Mouse (Mus musculus) forebrain, embryonic 13.5 days (tissue): Measurements from ENCODE around the gene Zswim7. TPM values are rescaled to one million over a fixed set of nuclear protein-coding genes. Genes with fewer than 3 reads are reported as not detected.

Experiments used
- polyA plus RNA-seq: library from polyadenylated mRNA; unstranded; fragments of >200 nt; fragmentation: Nextera tagmentation; extraction: Ambion mirVana; gene quantifications from 2 replicates; pipeline ENCODE4 v1.2.1, GENCODE M21; 2015

Zswim7 gene
- polyA plus RNA-seq, 1 experiment from 2014 or later, result 11.2 TPM

Other genes starting within 250 kb of the Zswim7 start
- 1.6 and 2.8 TPM in 2 replicates for gene Adora2b, start 32.4 kb downstream of the Zswim7 start, polyA plus RNA-seq
- gene Ttc19, start 98 bp upstream of the Zswim7 start, polyA plus RNA-seq, result 22.8 and 23.6 TPM in 2 replicates
- 6.2 and 7.6 TPM in 2 replicates for gene Pigl, start 177.1 kb upstream of the Zswim7 start, polyA plus RNA-seq
- 120 and 170 TPM in 2 replicates for gene Ncor1, start 177.2 kb upstream of the Zswim7 start, polyA plus RNA-seq